Mouse (Mus musculus) bone marrow macrophage, adult 2 months (primary cell): ENCODE measurements around the gene Cyp4f15.

Experiments used
- CTCF ChIP-seq: IDR thresholded peaks from 2 replicates; pipeline ENCODE4 v1.5.1; 2012; ENCODE audit warnings: low read depth, mild to moderate bottlenecking, low read length, moderate library complexity
- POLR2A ChIP-seq: IDR thresholded peaks from 2 replicates; pipeline ENCODE4 v1.6.1; 2012; ENCODE audit warnings: mild to moderate bottlenecking, low read depth, low read length, borderline replicate concordance

DNA sequence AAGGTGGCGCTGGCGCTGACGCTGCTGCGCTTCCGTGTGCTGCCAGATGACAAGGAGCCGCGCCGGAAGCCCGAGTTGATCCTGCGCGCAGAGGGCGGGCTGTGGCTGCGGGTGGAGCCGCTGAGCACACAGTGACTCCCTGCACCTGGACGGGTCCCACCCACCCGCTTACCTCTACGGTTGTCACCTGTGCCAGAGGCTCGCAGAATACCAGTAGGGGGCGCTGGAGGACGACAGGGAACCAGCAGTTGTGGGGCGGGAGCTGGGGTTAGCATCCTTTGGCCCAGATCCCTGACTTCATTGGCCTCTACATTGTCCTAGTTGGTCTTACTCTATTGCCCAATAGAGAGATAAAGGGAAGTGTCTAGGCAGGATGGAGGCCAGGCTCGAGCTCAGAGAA is 17.4 kb downstream of the Cyp4f15 start:
- TF ChIP-seq CTCF (no peak), POLR2A (no peak)
